Mouse (Mus musculus) lung, embryonic 16.5 days (tissue): ENCODE results near the gene Rdh5. TPM values are rescaled to one million over a fixed set of nuclear protein-coding genes. Genes with fewer than 3 reads are reported as not detected.

Source experiments
- ATAC-seq: fragments of 200-750 bp; cut with Nextera tagmentation; 2 replicates; pipeline ENCODE4 v1.8.0; 2017; ENCODE audit warnings: low read depth, mild to moderate bottlenecking, moderate library complexity
- H3K27ac ChIP-seq: fragments of 300-500 bp; sonication (generic); 2 replicates; pipeline ENCODE4 v1.5.1; 2014; ENCODE audit warnings: mild to moderate bottlenecking, control low read depth, low read length
- H3K27me3 ChIP-seq: fragments of 300-500 bp; sonication (generic); 2 replicates; pipeline ENCODE4 v1.6.1; 2014; ENCODE audit warnings: low read depth, low read length, mixed read lengths; ENCODE audit not compliant: control insufficient read depth, insufficient read depth
- H3K36me3 ChIP-seq: fragments of 300-500 bp; sonication (generic); 2 replicates; pipeline ENCODE4 v1.6.1; 2014; ENCODE audit warnings: low read length; ENCODE audit not compliant: control insufficient read depth, insufficient read depth
- H3K4me1 ChIP-seq: fragments of 300-500 bp; sonication (generic); replicated peaks from 2 replicates; pipeline ENCODE4 v1.6.1; 2014; ENCODE audit warnings: low read length, mixed read lengths; ENCODE audit not compliant: control insufficient read depth, insufficient read depth
- H3K4me2 ChIP-seq: fragments of 300-500 bp; sonication (generic); 2 replicates; pipeline ENCODE4 v1.6.1; 2014; ENCODE audit warnings: low read depth, low read length, control low read depth
- H3K4me3 ChIP-seq: fragments of 300-500 bp; sonication (generic); 2 replicates; pipeline ENCODE4 v1.5.1; 2014; ENCODE audit warnings: mild to moderate bottlenecking, low read length, control low read depth
- H3K9ac ChIP-seq: fragments of 300-500 bp; sonication (generic); 2 replicates; pipeline ENCODE4 v1.6.1; 2014; ENCODE audit warnings: low read length, control low read depth
- H3K9me3 ChIP-seq: fragments of 300-500 bp; sonication (generic); 2 replicates; pipeline ENCODE4 v1.6.1; 2016; ENCODE audit warnings: low read length; ENCODE audit not compliant: control insufficient read depth
- WGBS: fragments of 180-500 bp; shearing (Covaris S2); extraction: QIAGEN DNeasy Blood & Tissue Kit; methylation state at CpG from one replicate; pipeline ENCODE4 v1.1.7; 2014; 5-methylcytosine and 5-hydroxymethylcytosine counted together
- polyA plus RNA-seq: library from polyadenylated mRNA; unstranded; fragments of >200 nt; fragmentation: Nextera tagmentation; extraction: Ambion mirVana; gene quantifications from 2 replicates; pipeline ENCODE4 v1.2.1, GENCODE M21; 2015

Gene Rdh5
- polyA plus RNA-seq, 1 experiment from 2014 or later = 16.0 TPM

DNA sequence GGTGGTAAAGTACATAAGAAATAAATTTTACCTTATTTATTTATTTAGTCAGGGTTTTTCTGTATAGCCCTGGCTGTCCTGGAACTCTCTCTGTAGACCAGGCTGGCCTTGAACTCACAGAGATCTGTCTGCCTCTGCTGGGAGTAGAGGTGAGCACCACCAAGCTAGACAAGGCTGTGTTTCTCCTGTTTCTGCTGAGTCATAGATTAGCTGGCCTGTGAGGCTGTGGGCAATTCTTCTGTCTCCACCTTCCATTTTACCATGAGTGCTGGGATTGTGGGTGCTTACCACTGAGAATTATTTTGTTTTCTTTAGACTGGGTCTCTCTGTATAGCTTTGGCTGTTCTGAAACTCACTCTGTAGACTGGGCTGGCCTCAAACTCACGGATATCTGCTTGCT, 21.3 kb downstream of the Rdh5 start:
- Histone ChIP-seq H3K4me3 (no peak overlapping the region), H3K27ac (no peak overlapping the region), H3K9ac (no peak overlapping the region), H3K4me2 (no peak overlapping the region), H3K4me1 (peaks cover 6% of the 10 kb centered on the region), H3K9me3 (no peaks in the 10 kb centered on the region), H3K27me3 (peaks cover 3% of the 10 kb centered on the region; the same call in 1 of the 2 replicates), H3K36me3 (no peaks in the 10 kb centered on the region)
- WGBS = 79% methylated on average over 1 of the region's 1 CpGs
- ATAC-seq = no peak

DNA sequence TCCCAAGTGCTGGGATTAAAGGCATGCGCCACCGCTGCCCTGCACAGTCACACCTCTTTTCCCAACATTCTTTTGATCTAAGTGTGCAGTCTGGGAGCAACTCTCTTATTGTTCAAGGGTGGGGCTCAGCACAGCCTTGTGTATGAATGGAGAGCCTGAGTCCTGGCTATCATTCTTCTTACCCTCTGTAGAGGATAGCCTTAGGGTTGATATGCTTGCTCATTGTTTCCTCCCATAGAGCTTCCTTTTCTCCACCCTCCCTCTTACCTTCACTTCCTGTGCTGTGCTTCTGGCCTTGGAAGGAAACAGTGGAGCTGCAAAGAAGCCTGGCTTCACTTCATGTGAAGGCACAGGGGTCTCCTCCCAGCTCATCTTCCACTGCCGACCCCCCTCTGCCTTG, 22.0 kb downstream of the Rdh5 start, which contains the start of gene Cd63:
Gene Cd63 (plus strand): TSS at position 292 of the 400 bp plus-strand sequence.
- WGBS = 68% methylated on average over 3 of the region's 3 CpGs
- Histone ChIP-seq H3K9me3 (no peaks in the 10 kb centered on the region), H3K27ac (no peak within 1 kb of the TSS), H3K4me3 (no peak within 1 kb of the TSS), H3K4me2 (no peak within 1 kb of the TSS), H3K9ac (no peak within 1 kb of the TSS), H3K36me3 (no peaks in the 10 kb centered on the region), H3K4me1 (peaks cover 13% of the 10 kb centered on the region), H3K27me3 (peaks cover 7% of the 10 kb centered on the region; the same call in 1 of the 2 replicates)
- ATAC-seq = no peak

DNA sequence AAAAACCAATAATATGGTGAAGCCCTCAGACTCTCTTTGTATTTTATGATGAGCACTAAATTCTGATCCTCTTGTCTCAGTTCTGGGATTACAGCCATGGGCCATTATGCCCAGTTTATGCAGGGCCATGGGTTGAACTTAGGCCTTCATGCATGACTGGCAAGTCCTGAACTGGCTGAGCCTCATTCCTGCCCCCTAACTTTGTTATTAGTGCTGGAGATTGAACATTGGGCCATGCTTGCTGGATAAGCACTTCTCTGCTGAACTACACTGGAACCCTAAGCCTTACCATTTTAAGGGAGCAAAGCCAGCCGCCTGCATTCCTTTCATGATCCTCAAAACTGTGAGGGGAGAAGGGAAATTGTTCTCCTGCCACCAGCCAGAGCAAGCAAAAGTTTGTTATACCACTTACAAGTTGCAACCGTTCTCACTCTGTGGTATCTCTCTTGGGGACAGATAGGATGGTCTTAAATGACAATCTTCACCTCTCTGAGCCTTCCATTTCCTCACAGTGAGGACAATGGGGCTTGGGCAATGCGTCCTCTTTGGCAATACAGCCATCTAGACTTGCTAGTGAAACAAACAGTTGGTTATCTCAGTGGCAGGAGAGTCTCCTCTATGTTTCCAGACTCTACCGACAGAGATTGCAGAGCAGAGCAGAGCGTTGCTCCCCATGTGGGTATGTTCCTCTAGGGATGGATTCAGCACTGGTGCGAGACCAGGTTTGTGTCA, 22.8 kb downstream of the Rdh5 start:
- Histone ChIP-seq H3K4me3 (no peak overlapping the region), H3K36me3 (no peaks in the 10 kb centered on the region), H3K9me3 (no peaks in the 10 kb centered on the region), H3K27ac (no peak overlapping the region), H3K27me3 (peaks cover 7% of the 10 kb centered on the region; the same call in 1 of the 2 replicates), H3K4me2 (no peak overlapping the region), H3K9ac (no peak overlapping the region), H3K4me1 (peaks cover 16% of the 10 kb centered on the region)
- 78% methylated on average over 6 of the region's 6 CpGs for WGBS
- ATAC-seq = no peak

DNA sequence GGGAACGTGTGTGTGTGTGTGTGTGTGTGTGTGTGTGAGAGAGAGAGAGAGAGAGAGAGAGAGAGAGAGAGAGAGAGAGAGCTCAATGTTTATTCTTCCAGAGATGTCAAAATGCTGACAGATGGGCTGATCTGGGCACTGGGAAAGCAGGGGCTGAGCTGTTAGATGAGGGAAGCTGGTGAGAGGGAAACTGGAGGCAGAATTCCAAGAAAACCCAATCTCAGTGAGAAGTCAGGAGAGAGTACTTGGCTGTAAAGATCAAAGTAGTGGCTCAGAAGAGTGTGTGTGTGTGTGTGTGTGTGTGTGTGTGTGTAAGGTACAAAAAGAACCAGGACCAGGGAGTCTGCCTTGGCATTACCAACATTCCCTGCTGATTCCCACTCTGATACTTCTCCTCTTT, 25.2 kb downstream of the Rdh5 start:
- 0% methylated on average over 1 of the region's 1 CpGs for WGBS
- Histone ChIP-seq H3K9me3 (no peaks in the 10 kb centered on the region), H3K4me1 (peaks cover 16% of the 10 kb centered on the region), H3K4me2 (no peak overlapping the region), H3K27ac (peak overlapping the region; percentile 31), H3K4me3 (no peak overlapping the region), H3K36me3 (no peaks in the 10 kb centered on the region), H3K9ac (no peak overlapping the region), H3K27me3 (peaks cover 14% of the 10 kb centered on the region; the same call in 1 of the 2 replicates)
- ATAC-seq = no peak; the same call in 1 of the 2 replicates

DNA sequence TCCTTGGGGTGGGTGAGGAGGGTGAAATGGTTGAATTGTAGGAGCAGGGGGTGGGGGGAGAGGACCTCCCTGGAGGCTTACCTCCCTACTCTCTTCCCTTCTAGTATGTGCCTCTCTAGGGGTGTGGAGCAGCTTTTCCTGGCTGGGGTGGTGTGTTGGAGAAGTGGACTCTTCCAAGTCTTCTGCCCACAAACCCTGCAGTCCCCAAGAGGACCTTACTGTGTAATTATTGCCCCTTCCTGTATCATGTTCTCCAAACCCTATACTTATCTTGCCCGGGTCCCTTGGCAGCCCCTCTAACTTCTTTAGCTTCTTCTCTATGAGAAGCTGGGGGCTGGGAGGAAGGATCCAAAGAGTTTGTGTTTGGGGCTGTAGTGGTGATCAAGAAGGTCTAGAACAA, 25.9 kb downstream of the Rdh5 start:
- WGBS = 24% methylated on average over 1 of the region's 1 CpGs
- Histone ChIP-seq H3K27me3 (peaks cover 14% of the 10 kb centered on the region; the same call in 1 of the 2 replicates), H3K4me3 (no peak overlapping the region), H3K36me3 (no peaks in the 10 kb centered on the region), H3K27ac (no peak overlapping the region), H3K9ac (no peak overlapping the region), H3K4me1 (peaks cover 16% of the 10 kb centered on the region), H3K4me2 (no peak overlapping the region), H3K9me3 (no peaks in the 10 kb centered on the region)
- no peak for ATAC-seq

DNA sequence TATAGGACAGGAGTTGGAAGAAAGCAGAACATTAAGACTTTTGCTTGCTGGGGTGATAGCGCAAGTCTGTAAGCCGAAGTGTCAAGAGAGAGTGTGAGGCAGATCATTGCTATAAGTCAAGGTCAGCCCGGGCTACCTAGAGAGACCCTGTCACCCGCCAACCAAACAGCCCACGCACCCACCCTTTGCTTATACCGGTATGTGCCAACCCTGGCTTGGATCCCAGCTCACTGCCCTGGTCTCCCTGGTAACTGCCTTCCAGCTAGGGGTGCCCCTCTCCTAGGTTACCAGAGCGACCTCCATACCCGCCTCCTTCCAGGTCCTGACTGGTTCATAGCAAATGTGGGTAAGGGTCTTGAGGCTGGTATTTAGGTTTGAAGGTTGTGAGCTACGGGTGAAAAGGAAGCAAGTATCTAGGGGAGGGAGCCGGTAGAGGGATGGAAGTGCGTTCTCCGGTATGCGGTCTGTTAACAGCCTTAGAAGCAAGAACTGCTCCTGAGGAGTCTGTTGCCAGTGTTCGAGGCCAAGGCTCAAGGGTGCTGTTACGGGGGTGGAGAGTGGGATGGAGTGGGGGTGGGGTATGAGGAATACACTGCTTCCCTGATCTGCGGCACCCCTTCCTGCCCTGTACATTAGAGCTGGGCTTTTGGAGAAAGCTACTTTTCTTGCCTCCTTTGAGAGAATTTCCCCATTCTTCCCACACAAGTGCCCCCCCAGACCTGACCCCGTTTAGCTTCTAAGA, 26.6 kb downstream of the Rdh5 start:
- 0 out of 2 replicates have a peak overlapping the region, but pooled peaks have one; percentile 21 for H3K9ac ChIP-seq
- H3K4me2 ChIP-seq = peak overlapping the region; percentile 44
- peaks cover 16% of the 10 kb centered on the region for H3K4me1 ChIP-seq
- H3K27ac ChIP-seq = no peak overlapping the region
- no peaks in the 10 kb centered on the region for H3K36me3 ChIP-seq
- peaks cover 14% of the 10 kb centered on the region; the same call in 1 of the 2 replicates for H3K27me3 ChIP-seq
- H3K9me3 ChIP-seq = no peaks in the 10 kb centered on the region
- peak; percentile 33 for ATAC-seq
- WGBS = 5% methylated on average over 17 of the region's 17 CpGs
- peak overlapping the region; percentile 16 for H3K4me3 ChIP-seq

DNA sequence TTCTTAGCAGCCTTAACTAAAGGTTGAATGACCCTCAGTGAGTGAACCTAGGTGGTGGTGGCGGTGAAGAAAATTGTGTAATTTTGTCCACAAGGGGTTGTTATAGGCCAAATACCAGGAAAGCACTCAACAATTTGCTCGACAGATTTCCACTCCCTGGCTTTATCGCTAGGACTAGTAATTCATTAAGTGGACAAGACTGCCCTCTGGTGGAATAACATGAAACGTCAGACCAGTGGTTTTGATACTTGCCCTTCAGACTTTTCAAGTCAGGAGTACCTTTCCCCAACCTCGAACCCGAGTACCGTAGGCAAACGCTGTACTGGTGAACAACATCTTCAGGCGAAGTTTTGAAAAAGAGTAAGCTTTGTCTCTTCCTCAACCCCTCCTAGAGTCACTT, 27.3 kb downstream of the Rdh5 start:
- WGBS = under 1% methylated on average over 9 of the region's 9 CpGs
- Histone ChIP-seq H3K27me3 (peaks cover 14% of the 10 kb centered on the region; the same call in 1 of the 2 replicates), H3K27ac (no peak overlapping the region), H3K4me1 (peaks cover 19% of the 10 kb centered on the region), H3K4me2 (peak overlapping the region; percentile 44), H3K9ac (0 out of 2 replicates have a peak overlapping the region, but pooled peaks have one; percentile 21), H3K36me3 (no peaks in the 10 kb centered on the region), H3K9me3 (no peaks in the 10 kb centered on the region), H3K4me3 (peak overlapping the region; percentile 16)
- peak; percentile 27; the same call in 1 of the 2 replicates for ATAC-seq

DNA sequence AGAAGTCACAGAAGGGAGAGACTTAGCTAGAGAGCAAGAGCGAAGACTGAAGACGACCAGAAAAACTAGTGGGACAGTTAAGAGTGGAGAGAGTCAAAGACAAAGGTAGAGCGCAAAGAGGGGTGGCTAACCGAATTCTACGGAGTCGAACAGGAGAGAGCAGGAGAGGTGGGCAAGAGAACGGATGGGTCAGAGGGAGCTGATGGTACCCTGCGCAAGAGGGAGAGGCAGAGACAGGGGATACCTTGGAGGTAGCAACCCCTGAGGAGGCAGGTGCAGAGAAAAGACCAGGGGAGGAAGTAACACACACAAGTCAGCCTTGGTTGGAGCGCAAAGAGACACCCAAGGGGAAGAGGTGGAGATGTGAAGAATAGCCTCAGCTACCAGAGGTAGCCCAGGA, 30.4 kb downstream of the Rdh5 start:
- Histone ChIP-seq H3K4me2 (peak overlapping the region; percentile 96), H3K27ac (no peak overlapping the region), H3K27me3 (peaks cover 14% of the 10 kb centered on the region; the same call in 1 of the 2 replicates), H3K4me3 (peak overlapping the region; percentile 79), H3K9me3 (no peaks in the 10 kb centered on the region), H3K36me3 (no peaks in the 10 kb centered on the region), H3K9ac (peak overlapping the region; percentile 78), H3K4me1 (peaks cover 35% of the 10 kb centered on the region)
- WGBS = 4% methylated on average over 9 of the region's 9 CpGs
- ATAC-seq = no peak
